Mouse (Mus musculus) G1E (cell line): ENCODE measurements around the gene Eva1b. TPM values are rescaled to one million over a fixed set of nuclear protein-coding genes. Genes with fewer than 3 reads are reported as not detected.

Experiments used
- ATAC-seq: 2 replicates; pipeline ENCODE4 v1.8.0; 2016; ENCODE audit warnings: mild to moderate bottlenecking; ENCODE audit not compliant: insufficient number of reproducible peaks, poor library complexity, low FRiP score, severe bottlenecking; ENCODE audit errors: extremely low read depth
- DNase-seq: peaks from one replicate; pipeline ENCODE4 v3.0.0; 2012; ENCODE audit warnings: low spot score
- H3K27me3 ChIP-seq: 2 replicates; pipeline ENCODE4 v1.6.1; 2012; ENCODE audit warnings: mild to moderate bottlenecking, low read length, inconsistent platforms; ENCODE audit not compliant: insufficient read depth
- H3K36me3 ChIP-seq: replicated peaks from 2 replicates; pipeline ENCODE3; 2012; ENCODE audit warnings: mild to moderate bottlenecking, inconsistent platforms
- H3K4me1 ChIP-seq: 2 replicates; pipeline ENCODE4 v1.6.1; 2012; ENCODE audit warnings: low read depth, low read length, inconsistent platforms, mixed read lengths; ENCODE audit not compliant: insufficient read depth
- H3K4me3 ChIP-seq: 2 replicates; pipeline ENCODE4 v1.5.1; 2012; ENCODE audit warnings: low read depth, mild to moderate bottlenecking, inconsistent platforms, low read length, moderate library complexity, mixed read lengths
- H3K9me3 ChIP-seq: replicated peaks from 2 replicates; pipeline ENCODE4 v1.6.1; 2012; ENCODE audit warnings: inconsistent platforms
- CTCF ChIP-seq: IDR thresholded peaks from 2 replicates; pipeline ENCODE4 v1.5.1; 2012; ENCODE audit warnings: low read depth, low read length, inconsistent platforms, mixed read lengths
- GATA1 ChIP-seq: IDR thresholded peaks from 2 replicates; pipeline ENCODE4 v1.6.1; 2012; ENCODE audit warnings: borderline replicate concordance, low read length, inconsistent platforms, mixed read lengths
- GATA2 ChIP-seq: IDR thresholded peaks from 2 replicates; pipeline ENCODE4 v1.6.1; 2012; ENCODE audit warnings: low read depth, low read length, inconsistent platforms, borderline replicate concordance
- POLR2AphosphoS5 ChIP-seq: IDR thresholded peaks from 2 replicates; pipeline ENCODE4 v1.6.1; 2012; ENCODE audit warnings: low read depth, low read length, inconsistent platforms; ENCODE audit not compliant: insufficient replicate concordance
- TAL1 ChIP-seq: conservative IDR thresholded peaks from 2 replicates; pipeline ENCODE4 v1.6.1; 2012; ENCODE audit warnings: low read depth, low read length, inconsistent platforms, mixed read lengths
- polyA plus RNA-seq: library from polyadenylated mRNA; stranded (reverse); fragments of >175 nt; gene quantifications from 2 replicates; pipeline ENCODE4 v1.2.3, GENCODE M21; 2012
- total RNA-seq, 2 experiments: library from RNA; stranded (forward) in 1 of 2; stranded (reverse) in 1 of 2; fragments of 200-1000 nt in 1 of 2; fragments of >200 nt in 1 of 2; fragmentation: Nextera tagmentation in 1 of 2; gene quantifications; 2 replicates each; pipeline ENCODE4 v1.2.3; 2014 to 2017

Gene Eva1b
- total and polyA plus RNA-seq, 3 experiments: 0.44 to 1.9 TPM; not detected in 1

DNA sequence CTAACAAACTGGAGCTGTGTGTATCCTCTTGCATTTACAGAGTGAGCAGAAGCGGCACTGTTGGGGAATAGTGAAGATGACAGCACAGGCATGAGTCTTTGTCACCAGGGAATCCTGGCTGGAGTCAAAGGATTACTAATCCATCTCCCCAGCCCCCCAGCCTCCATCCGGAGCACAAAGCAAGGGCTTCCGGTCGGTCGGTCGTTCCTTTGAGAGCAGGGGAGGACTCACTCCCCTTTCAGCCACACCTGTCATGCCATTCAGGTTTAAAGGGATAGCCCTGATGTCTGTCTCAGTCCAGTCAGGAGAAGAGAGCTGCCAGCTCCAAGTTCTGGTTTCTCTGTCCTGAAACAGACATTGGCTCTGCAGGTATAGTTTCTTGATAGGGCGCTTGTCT lies 36.4 kb upstream of the Eva1b start:
- Histone ChIP-seq H3K4me1 (peaks cover 33% of the 10 kb centered on the region), H3K36me3 (peaks cover 77% of the 10 kb centered on the region), H3K4me3 (peak overlapping the region; percentile 45; the same call in 1 of the 2 replicates), H3K9me3 (no peaks in the 10 kb centered on the region), H3K27me3 (no peaks in the 10 kb centered on the region)
- ATAC-seq: no peak
- TF ChIP-seq CTCF (no peak), GATA1 (no peak), TAL1 (no peak), POLR2AphosphoS5 (no peak)
- DNase-seq: no peak

DNA sequence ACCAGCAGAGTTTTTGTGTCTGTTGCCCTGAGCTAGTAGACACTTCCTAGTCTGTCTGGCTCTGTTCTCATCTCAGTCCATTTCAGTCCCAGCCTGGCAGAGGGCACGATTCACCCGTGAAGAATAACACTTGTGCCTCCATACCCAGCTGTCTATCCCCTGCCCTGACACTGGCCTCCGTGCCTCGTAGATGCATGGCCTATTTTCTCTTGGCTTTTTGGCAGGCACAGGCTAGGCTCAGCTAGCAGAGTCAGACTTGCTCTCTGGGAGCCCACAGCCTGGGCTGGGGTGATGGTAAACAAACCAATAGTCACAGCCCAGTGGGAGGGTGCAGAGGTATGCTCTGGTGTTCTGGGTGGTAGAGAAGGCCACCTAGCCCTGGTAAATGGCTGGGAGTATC lies 34.3 kb upstream of the Eva1b start:
- H3K36me3 ChIP-seq: peaks cover 74% of the 10 kb centered on the region
- DNase-seq (no peak), ATAC-seq (no peak)
- no peaks in the 10 kb centered on the region for H3K27me3 ChIP-seq
- no peaks in the 10 kb centered on the region for H3K9me3 ChIP-seq
- peaks cover 26% of the 10 kb centered on the region for H3K4me1 ChIP-seq
- TF ChIP-seq POLR2AphosphoS5 (no peak), GATA1 (no peak), CTCF (no peak), GATA2 (no peak), TAL1 (no peak)
- H3K4me3 ChIP-seq: no peak overlapping the region

DNA sequence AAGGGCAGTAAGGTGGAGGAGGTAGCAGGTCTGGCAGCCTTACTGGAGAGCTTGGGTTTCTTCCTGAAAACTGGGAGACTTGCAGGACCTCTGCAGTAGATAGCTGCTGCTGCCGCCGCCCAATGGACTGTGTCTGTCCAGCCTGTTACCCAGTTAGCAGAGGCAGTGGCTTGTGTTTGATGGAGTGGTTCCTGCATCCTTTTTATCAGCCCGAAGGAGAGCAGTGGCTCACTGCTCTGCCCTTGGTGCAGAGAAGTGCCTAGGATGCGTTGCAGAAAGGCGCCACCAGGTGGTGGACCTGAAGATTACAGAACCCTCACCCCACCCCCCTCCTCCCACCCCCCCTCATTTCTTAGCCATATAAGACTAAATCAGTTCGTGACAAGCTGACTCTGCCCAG lies 33.6 kb upstream of the Eva1b start:
- no peak for ATAC-seq
- Histone ChIP-seq H3K36me3 (peaks cover 74% of the 10 kb centered on the region), H3K4me3 (no peak overlapping the region), H3K9me3 (no peaks in the 10 kb centered on the region), H3K4me1 (peaks cover 23% of the 10 kb centered on the region), H3K27me3 (no peaks in the 10 kb centered on the region)
- no peak for TF ChIP-seq TAL1
- DNase-seq: peak; percentile 12

DNA sequence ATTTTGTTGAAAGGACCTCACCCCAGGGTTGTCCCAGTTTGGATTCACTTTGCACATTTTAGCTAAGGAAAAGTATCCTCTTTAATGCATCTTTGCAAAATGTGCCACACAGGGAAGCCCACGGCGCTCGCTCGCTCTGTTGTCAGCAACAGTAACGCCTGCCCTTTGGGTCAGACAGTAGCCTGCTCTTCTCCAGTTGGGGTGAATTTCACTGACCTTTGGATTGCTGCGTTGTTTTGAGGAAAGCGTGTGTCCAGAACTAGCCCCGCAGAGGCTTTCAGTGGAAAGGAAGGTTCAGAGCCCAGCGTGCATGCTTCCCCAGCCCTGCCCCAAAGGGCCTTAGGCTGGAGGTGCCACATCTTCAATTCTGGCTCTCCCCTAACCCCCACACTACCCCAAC lies 32.1 kb upstream of the Eva1b start:
- Histone ChIP-seq H3K36me3 (peaks cover 77% of the 10 kb centered on the region), H3K27me3 (no peaks in the 10 kb centered on the region), H3K9me3 (no peaks in the 10 kb centered on the region), H3K4me1 (peaks cover 11% of the 10 kb centered on the region), H3K4me3 (no peak overlapping the region)
- no peak for DNase-seq
- no peak for ATAC-seq
- TF ChIP-seq GATA1 (no peak), CTCF (no peak), TAL1 (no peak), POLR2AphosphoS5 (no peak), GATA2 (no peak)

DNA sequence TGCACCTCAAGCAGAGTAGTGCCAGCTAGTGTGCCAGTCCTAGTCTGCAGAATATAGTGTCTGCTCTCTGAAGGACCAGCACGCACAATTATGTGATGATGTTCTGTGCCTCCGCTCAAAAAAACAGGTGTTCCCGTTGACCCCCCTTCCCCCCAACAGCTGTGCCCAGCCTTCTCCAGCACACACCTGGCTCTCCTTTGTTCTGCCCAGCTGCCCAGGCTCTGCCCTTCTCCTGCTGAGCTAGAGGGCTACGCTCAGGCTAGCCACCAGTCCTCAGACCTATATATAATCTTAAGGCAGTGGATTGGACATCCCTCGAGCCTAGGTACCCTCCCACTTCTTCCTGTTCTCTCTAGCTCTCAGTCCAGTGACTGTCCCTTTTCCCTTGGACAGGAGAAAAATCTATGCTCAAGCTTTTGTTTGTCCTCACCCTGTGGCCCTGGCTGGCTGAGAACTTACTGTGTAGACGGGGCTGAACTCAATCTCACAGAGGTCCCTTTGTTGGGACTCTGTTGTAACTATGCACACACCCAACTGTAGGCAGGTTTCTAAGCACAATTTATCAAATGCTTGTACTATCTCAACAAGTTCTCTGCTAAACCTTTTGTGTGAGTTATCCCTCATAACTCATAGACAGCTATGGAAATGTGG lies 31.5 kb upstream of the Eva1b start:
- H3K4me1 ChIP-seq: peaks cover 5% of the 10 kb centered on the region
- no peak for ATAC-seq
- TF ChIP-seq GATA1 (no peak), GATA2 (no peak), POLR2AphosphoS5 (no peak), CTCF (no peak), TAL1 (no peak)
- no peaks in the 10 kb centered on the region for H3K27me3 ChIP-seq
- H3K4me3 ChIP-seq: no peak overlapping the region
- H3K36me3 ChIP-seq: peaks cover 79% of the 10 kb centered on the region
- no peaks in the 10 kb centered on the region for H3K9me3 ChIP-seq
- DNase-seq: no peak

DNA sequence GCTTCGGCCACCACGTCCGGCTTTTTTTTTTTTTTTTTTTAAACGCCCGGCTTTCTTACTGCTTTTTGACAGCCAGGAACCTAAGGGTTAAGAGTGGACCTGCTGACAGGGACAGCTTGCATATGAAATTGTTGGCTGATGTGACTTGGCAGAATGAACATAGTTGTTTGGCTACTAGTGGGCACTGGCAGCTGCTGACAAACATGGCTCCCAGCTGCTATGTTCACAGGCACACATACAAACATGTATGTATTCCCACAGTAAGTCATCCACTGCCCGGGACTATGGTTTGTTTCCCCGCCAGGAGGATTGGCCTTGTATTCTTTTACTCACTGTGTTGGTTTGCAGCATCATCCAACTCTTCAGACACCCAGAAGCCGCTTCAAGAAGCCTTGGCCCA lies 30.4 kb upstream of the Eva1b start:
- no peak for DNase-seq
- Histone ChIP-seq H3K36me3 (peaks cover 81% of the 10 kb centered on the region), H3K4me1 (peaks cover 2% of the 10 kb centered on the region; the same call in 1 of the 2 replicates), H3K9me3 (no peaks in the 10 kb centered on the region), H3K4me3 (no peak overlapping the region), H3K27me3 (no peaks in the 10 kb centered on the region)
- no peak for TF ChIP-seq POLR2AphosphoS5
- no peak for TF ChIP-seq CTCF
- no peak for TF ChIP-seq TAL1
- TF ChIP-seq GATA1: no peak
- TF ChIP-seq GATA2: no peak
- ATAC-seq: no peak

DNA sequence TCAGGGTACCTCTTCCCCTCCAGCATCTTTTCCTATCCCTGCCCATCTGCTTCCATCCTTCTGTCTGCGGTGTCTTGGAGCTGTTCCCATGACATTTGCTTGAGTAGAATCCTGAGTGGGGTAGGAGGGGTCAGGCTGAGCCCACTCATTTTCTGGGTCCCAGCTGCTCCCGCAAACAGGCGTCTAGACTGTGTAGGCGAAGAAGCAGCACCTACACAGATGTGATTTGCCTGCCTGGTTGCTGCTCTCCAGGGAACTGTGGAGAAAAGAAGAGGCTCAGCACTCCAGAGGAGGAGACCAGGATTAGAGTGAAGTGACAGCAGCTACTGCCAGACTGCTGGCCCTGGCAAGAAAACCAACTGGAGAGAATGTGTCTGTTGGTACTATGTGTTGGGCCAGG lies 28.9 kb upstream of the Eva1b start:
- TF ChIP-seq CTCF (no peak), GATA2 (no peak), TAL1 (no peak)
- Histone ChIP-seq H3K36me3 (peaks cover 82% of the 10 kb centered on the region), H3K27me3 (no peaks in the 10 kb centered on the region), H3K4me1 (peaks cover 2% of the 10 kb centered on the region; the same call in 1 of the 2 replicates), H3K9me3 (no peaks in the 10 kb centered on the region), H3K4me3 (no peak overlapping the region)
- ATAC-seq: no peak
- no peak for DNase-seq
